Mouse (Mus musculus): ENCODE measurements around the gene Leng1. TPM values are rescaled to one million over a fixed set of nuclear protein-coding genes. Genes with fewer than 3 reads are reported as not detected.
"Not testable (repeated sequence)": the region's sequence is repeated elsewhere in the genome, so short reads cannot be mapped to it uniquely, and the experiment has no call there.

Leng1 gene
- polyA plus RNA-seq (2016; fragmentation: Nextera tagmentation; extraction: Ambion mirVana): 23.4 and 25.7 TPM in 2 replicates

- H3K4me1 ChIP-seq: peaks cover 15% of the 10 kb centered on the region
- H3K27me3 ChIP-seq (replicated peaks): no peaks in the 10 kb centered on the region
- peak within 1 kb of the TSS; percentile 69 for H3K4me3 ChIP-seq
- no peaks in the 10 kb centered on the region for H3K9me3 ChIP-seq
- WGBS: 5% methylated on average over 45 of the region's 45 CpGs
- H3K27ac ChIP-seq: peak within 1 kb of the TSS; percentile 62; the same call in 1 of the 2 replicates
- ATAC-seq (ENCODE audit: low FRiP score, low read depth): peak; percentile 98
- peak within 1 kb of the TSS; percentile 79 for H3K9ac ChIP-seq
- H3K4me2 ChIP-seq (replicated peaks): peak within 1 kb of the TSS; percentile 77
- H3K36me3 ChIP-seq: peaks cover 30% of the 10 kb centered on the region
Observed at GRCm38 (mm10) chr7:3665215-3666114, at the start of gene Leng1. Gene Leng1 (minus strand): TSS chr7:3665840.

GRCm38 (mm10) chr7:3715249-3715648, 49.6 kb upstream of the Leng1 start:
- no peaks in the 10 kb centered on the region for H3K4me1 ChIP-seq
- H3K36me3 ChIP-seq: no peaks in the 10 kb centered on the region
- no peak overlapping the region for H3K4me2 ChIP-seq (replicated peaks)
- H3K27ac ChIP-seq: no peak overlapping the region
- ATAC-seq (ENCODE audit: low FRiP score, low read depth): no peak
- H3K4me3 ChIP-seq: no peak overlapping the region
- no peaks in the 10 kb centered on the region for H3K9me3 ChIP-seq
- WGBS: 68% methylated on average over 1 of the region's 1 CpGs
- H3K27me3 ChIP-seq (replicated peaks): no peaks in the 10 kb centered on the region
- H3K9ac ChIP-seq: no peak overlapping the region

GRCm38 (mm10) chr7:3712264-3712942, 46.8 kb upstream of the Leng1 start:
- Histone ChIP-seq H3K9me3 (no peaks in the 10 kb centered on the region), H3K4me1 (no peaks in the 10 kb centered on the region), H3K27ac (no peak overlapping the region), H3K36me3 (peaks cover 8% of the 10 kb centered on the region; the same call in 1 of the 2 replicates), H3K4me2 (replicated peaks) (no peak overlapping the region), H3K9ac (no peak overlapping the region), H3K4me3 (no peak overlapping the region), H3K27me3 (replicated peaks) (no peaks in the 10 kb centered on the region)
- 38% methylated on average over 5 of the region's 5 CpGs for WGBS
- no peak for ATAC-seq (ENCODE audit: low FRiP score, low read depth)

- 90% methylated on average over 1 of the region's 1 CpGs for WGBS
- Histone ChIP-seq H3K4me2 (replicated peaks) (no peak overlapping the region), H3K9ac (no peak overlapping the region), H3K27ac (no peak overlapping the region), H3K4me1 (peaks cover 22% of the 10 kb centered on the region), H3K9me3 (no peaks in the 10 kb centered on the region), H3K4me3 (no peak overlapping the region), H3K27me3 (replicated peaks) (no peaks in the 10 kb centered on the region), H3K36me3 (peaks cover 23% of the 10 kb centered on the region)
- no peak for ATAC-seq (ENCODE audit: low FRiP score, low read depth)
Observed at GRCm38 (mm10) chr7:3709000-3709399, 43.4 kb upstream of the Leng1 start.

DNA sequence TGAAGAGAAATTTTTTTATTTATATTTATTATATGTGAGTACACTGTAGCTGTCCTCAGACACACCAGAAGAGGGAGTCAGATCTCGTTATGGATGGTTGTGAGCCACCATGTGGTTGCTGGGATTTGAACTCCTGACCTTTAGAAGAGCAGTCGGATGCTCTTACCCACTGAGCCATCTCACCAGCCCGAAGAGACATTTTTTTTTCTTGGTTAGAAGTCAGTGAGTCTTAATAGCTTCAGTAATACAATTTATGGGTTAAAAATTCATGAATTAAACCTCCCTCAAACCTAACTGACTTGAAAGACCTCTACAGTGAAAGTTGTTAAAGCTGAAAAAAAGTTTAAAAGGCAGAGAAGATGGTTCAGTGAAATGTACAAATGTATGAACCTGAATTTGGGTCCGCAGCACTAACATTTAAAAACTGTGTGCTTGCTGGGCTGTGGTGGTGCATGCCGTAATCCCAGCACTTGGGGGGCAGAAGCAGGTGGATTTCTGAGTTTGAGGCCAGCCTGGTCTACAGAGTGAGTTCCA, 42.9 kb upstream of the Leng1 start:
- H3K9me3 ChIP-seq; H3K4me3 ChIP-seq; H3K27ac ChIP-seq; ATAC-seq (ENCODE audit: low FRiP score, low read depth); H3K9ac ChIP-seq; H3K4me2 ChIP-seq (replicated peaks); H3K27me3 ChIP-seq (replicated peaks): not testable (repeated sequence)
- Histone ChIP-seq H3K4me1 (peaks cover 22% of the 10 kb centered on the region), H3K36me3 (peaks cover 23% of the 10 kb centered on the region)
- WGBS: 38% methylated on average over 5 of the region's 5 CpGs

DNA sequence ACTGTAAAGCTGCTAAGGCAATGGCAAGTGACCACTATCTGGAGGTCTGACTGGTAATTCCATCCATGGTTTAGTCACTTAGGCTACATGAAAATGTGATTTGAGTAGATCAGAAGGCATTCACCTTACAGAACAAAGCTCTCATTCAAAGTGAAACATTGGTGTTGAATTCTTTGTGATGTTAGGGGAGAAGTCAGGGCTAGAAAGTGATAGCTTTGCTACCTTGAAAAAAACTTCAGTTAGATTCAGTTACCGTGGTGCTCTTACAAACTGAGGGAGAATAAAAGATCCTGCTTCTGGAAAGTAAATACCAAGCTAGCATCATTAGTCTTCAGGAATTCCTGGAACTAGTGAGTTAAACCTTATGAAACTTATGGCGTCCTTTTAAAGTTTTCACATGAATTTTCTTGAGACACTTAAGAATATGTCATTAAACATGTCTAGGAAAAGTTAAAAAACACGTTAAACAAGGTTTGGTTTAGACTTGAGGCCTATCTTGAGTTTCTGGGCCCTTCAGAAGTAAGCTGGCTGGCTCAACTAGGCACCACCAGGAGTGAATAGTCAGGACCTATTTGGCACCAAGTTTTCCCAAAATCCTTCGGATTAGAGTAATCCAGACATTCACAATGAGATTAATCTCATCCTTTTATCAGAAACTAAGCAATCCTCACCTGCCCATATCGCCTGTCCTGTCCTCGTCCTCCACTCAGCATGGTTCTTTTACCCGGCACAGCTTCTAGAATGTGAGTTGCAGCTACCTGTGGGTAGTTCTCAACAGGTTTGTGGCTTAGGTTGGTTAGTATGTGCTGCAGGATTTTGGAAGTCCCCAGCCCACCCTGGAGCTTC, 42.2 kb upstream of the Leng1 start:
- no peaks in the 10 kb centered on the region for H3K9me3 ChIP-seq
- no peak overlapping the region for H3K4me2 ChIP-seq (replicated peaks)
- WGBS: 21% methylated on average over 7 of the region's 7 CpGs
- no peak overlapping the region for H3K4me3 ChIP-seq
- H3K27me3 ChIP-seq (replicated peaks): no peaks in the 10 kb centered on the region
- no peak overlapping the region for H3K27ac ChIP-seq
- ATAC-seq (ENCODE audit: low FRiP score, low read depth): no peak
- H3K9ac ChIP-seq: no peak overlapping the region
- peaks cover 23% of the 10 kb centered on the region for H3K36me3 ChIP-seq
- peaks cover 22% of the 10 kb centered on the region for H3K4me1 ChIP-seq

DNA sequence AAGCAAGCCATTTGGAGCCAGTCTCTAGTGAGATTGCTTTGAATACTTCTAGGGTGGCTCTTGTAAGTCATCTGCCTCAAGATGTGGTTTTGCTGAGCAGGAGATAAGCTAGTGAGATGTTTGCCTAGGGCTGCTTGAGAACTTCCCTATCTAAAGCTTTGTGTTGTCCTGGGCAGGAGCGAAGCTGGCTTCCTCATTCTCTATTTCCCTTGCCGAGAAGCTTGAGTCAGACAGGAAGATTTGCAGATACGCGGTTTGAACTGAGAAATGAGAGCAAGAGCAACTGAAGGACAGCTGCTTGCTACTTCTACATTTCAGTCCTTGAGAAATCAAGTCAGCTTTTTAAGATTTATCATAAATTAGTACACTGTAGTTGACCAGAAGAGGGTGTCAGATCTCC, 41.4 kb upstream of the Leng1 start:
- H3K9ac ChIP-seq: no peak overlapping the region
- ATAC-seq (ENCODE audit: low FRiP score, low read depth): no peak
- 55% methylated on average over 4 of the region's 4 CpGs for WGBS
- peaks cover 22% of the 10 kb centered on the region for H3K4me1 ChIP-seq
- no peak overlapping the region; the same call in 1 of the 2 replicates for H3K4me3 ChIP-seq
- no peak overlapping the region for H3K27ac ChIP-seq
- no peaks in the 10 kb centered on the region for H3K27me3 ChIP-seq (replicated peaks)
- H3K36me3 ChIP-seq: peaks cover 23% of the 10 kb centered on the region
- H3K4me2 ChIP-seq (replicated peaks): peak overlapping the region; percentile 82
- H3K9me3 ChIP-seq: no peaks in the 10 kb centered on the region

DNA sequence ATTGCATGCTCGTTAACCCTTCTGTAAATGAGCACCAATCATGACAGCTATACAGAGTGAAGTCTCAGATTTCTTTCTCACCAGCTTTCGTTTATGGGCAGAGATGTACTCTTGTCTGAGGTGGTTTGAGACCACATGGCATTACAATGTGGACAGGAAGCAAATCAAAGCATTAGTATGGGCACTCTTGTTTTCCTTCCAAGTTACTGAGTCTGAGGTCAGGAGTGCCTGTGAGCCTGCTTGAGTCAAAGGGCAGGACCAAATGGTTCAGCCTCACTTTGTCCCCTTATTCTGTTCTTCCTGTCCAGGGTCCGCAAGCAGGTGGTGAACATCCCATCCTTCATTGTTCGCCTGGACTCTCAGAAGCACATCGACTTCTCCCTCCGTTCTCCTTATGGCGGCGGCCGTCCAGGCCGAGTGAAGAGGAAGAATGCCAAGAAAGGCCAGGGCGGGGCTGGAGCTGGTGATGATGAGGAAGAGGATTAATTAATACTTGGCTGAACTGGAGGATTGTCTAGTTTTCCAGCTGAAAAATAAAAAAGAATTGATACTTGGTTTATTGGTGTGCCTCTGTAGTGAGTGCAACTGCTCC, 40.8 kb upstream of the Leng1 start:
- Histone ChIP-seq H3K9ac (peak overlapping the region; percentile 86; the same call in 1 of the 2 replicates), H3K27me3 (replicated peaks) (no peaks in the 10 kb centered on the region), H3K4me3 (peak overlapping the region; percentile 87), H3K9me3 (no peaks in the 10 kb centered on the region), H3K27ac (no peak overlapping the region), H3K36me3 (peaks cover 24% of the 10 kb centered on the region), H3K4me2 (replicated peaks) (peak overlapping the region; percentile 82), H3K4me1 (peaks cover 22% of the 10 kb centered on the region)
- ATAC-seq (ENCODE audit: low FRiP score, low read depth): no peak
- 56% methylated on average over 11 of the region's 11 CpGs for WGBS

GRCm38 (mm10) chr7:3705911-3706310, 40.3 kb upstream of the Leng1 start:
- no peak overlapping the region for H3K27ac ChIP-seq

GRCm38 (mm10) chr7:3705461-3705860, 39.8 kb upstream of the Leng1 start:
- not testable (repeated sequence) for H3K27ac ChIP-seq; H3K9me3 ChIP-seq; ATAC-seq (ENCODE audit: low FRiP score, low read depth); H3K27me3 ChIP-seq (replicated peaks)
- H3K4me1 ChIP-seq: peaks cover 22% of the 10 kb centered on the region
- H3K9ac ChIP-seq: peak overlapping the region; percentile 86
- H3K4me3 ChIP-seq: peak overlapping the region; percentile 87
- H3K36me3 ChIP-seq: peaks cover 31% of the 10 kb centered on the region
- peak overlapping the region; percentile 82 for H3K4me2 ChIP-seq (replicated peaks)
- 3% methylated on average over 7 of the region's 7 CpGs for WGBS

More at GRCm38 (mm10) chr7:3705911-3706310, 40.3 kb upstream of the Leng1 start:
- peaks cover 22% of the 10 kb centered on the region for H3K4me1 ChIP-seq
- ATAC-seq (ENCODE audit: low FRiP score, low read depth): no peak
- H3K4me2 ChIP-seq (replicated peaks): peak overlapping the region; percentile 82
- H3K4me3 ChIP-seq: peak overlapping the region; percentile 87
- H3K9me3 ChIP-seq: no peaks in the 10 kb centered on the region
- H3K9ac ChIP-seq: peak overlapping the region; percentile 86
- H3K36me3 ChIP-seq: peaks cover 29% of the 10 kb centered on the region
- 37% methylated on average over 6 of the region's 6 CpGs for WGBS
- H3K27me3 ChIP-seq (replicated peaks): no peaks in the 10 kb centered on the region

- H3K9me3 ChIP-seq: no peaks in the 10 kb centered on the region
- H3K4me3 ChIP-seq: peak overlapping the region; percentile 87
- H3K4me2 ChIP-seq (replicated peaks): peak overlapping the region; percentile 82
- H3K9ac ChIP-seq: peak overlapping the region; percentile 86
- peak; percentile 31 for ATAC-seq (ENCODE audit: low FRiP score, low read depth)
- H3K4me1 ChIP-seq: peaks cover 22% of the 10 kb centered on the region
- H3K27me3 ChIP-seq (replicated peaks): no peaks in the 10 kb centered on the region
- under 1% methylated on average over 20 of the region's 20 CpGs for WGBS
- H3K27ac ChIP-seq: 0 out of 2 replicates have a peak overlapping the region, but pooled peaks have one; percentile 74
- peaks cover 41% of the 10 kb centered on the region for H3K36me3 ChIP-seq
Observed at GRCm38 (mm10) chr7:3704475-3704874, 38.8 kb upstream of the Leng1 start.

All from neural tube, embryonic 12.5 days (tissue).